Mouse (Mus musculus) hindbrain, embryonic 13.5 days (tissue): ENCODE measurements around the gene Ube2k. TPM values are rescaled to one million over a fixed set of nuclear protein-coding genes. Genes with fewer than 3 reads are reported as not detected.
A peak's percentile ranks its signal among the peaks of the same experiment; 100 is the strongest.

Experiments
- ATAC-seq: fragments of 200-750 bp; cut with Nextera tagmentation; 2 replicates; pipeline ENCODE4 v1.8.0; 2017; ENCODE audit warnings: moderate TSS enrichment; ENCODE audit not compliant: low FRiP score
- H3K27ac ChIP-seq: fragments of 300-500 bp; sonication (generic); 2 replicates; pipeline ENCODE4 v1.5.1; 2015; ENCODE audit warnings: inconsistent platforms, mild to moderate bottlenecking, moderate library complexity
- H3K27me3 ChIP-seq: fragments of 300-500 bp; sonication (generic); 2 replicates; pipeline ENCODE4 v1.6.1; 2015; ENCODE audit warnings: mild to moderate bottlenecking, inconsistent platforms
- H3K36me3 ChIP-seq: fragments of 300-500 bp; sonication (generic); 2 replicates; pipeline ENCODE4 v1.6.1; 2015; ENCODE audit warnings: mild to moderate bottlenecking, inconsistent platforms
- H3K4me1 ChIP-seq: fragments of 300-500 bp; sonication (generic); replicated peaks from 2 replicates; pipeline ENCODE4 v1.6.1; 2015; ENCODE audit warnings: inconsistent platforms
- H3K4me2 ChIP-seq: fragments of 300-500 bp; sonication (generic); 2 replicates; pipeline ENCODE4 v1.6.1; 2015; ENCODE audit warnings: inconsistent platforms, mild to moderate bottlenecking, moderate library complexity
- H3K4me3 ChIP-seq: fragments of 300-500 bp; sonication (generic); 2 replicates; pipeline ENCODE4 v1.5.1; 2015; ENCODE audit warnings: mild to moderate bottlenecking, inconsistent platforms
- H3K9ac ChIP-seq: fragments of 300-500 bp; sonication (generic); 2 replicates; pipeline ENCODE4 v1.6.1; 2015; ENCODE audit warnings: mild to moderate bottlenecking, inconsistent platforms
- H3K9me3 ChIP-seq: fragments of 300-500 bp; sonication (generic); 2 replicates; pipeline ENCODE4 v1.6.1; 2016; ENCODE audit warnings: inconsistent platforms
- WGBS: fragments of 180-500 bp; shearing (Covaris S2); methylation state at CpG from one replicate; pipeline ENCODE4 v1.1.7; 2015; 5-methylcytosine and 5-hydroxymethylcytosine counted together
- polyA plus RNA-seq: library from polyadenylated mRNA; unstranded; fragments of >200 nt; fragmentation: Nextera tagmentation; extraction: Ambion mirVana; gene quantifications from 2 replicates; pipeline ENCODE4 v1.2.1, GENCODE M21; 2015

Gene Ube2k
- polyA plus RNA-seq = 215 and 216 TPM in 2 replicates

GRCm38 (mm10) chr5:65536751-65537419, at the start of gene Ube2k, which contains the start of gene Smim14:
Ube2k (plus strand) TSS chr5:65537233.
Smim14 (minus strand) TSS chr5:65537184.
- WGBS = under 1% methylated on average over 66 of the region's 66 CpGs

DNA sequence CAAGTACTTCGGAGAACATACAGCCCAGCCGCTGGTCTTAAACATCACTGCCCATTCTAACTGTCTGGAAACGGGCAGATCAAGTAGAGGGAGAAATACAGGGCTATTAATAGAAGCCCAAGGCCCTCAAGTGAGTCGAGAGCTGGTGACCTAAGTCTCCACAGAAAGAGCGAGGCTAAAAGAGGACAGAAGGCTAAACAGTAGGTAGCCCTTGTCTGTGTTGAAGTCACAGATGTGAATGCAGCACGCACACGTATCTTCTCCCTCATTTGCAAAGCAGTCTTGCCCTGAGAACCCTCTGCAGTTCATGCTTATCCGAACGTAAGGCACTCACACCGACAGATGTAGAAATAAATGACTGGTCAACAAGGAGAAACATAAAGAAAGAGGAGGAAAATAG, 49.7 kb upstream of the Ube2k start:
- H3K27me3 ChIP-seq = no peaks in the 10 kb centered on the region
- peaks cover 36% of the 10 kb centered on the region for H3K4me1 ChIP-seq
- no peaks in the 10 kb centered on the region; the same call in 1 of the 2 replicates for H3K36me3 ChIP-seq
- ATAC-seq = no peak
- H3K9ac ChIP-seq = no peak overlapping the region
- H3K27ac ChIP-seq = no peak overlapping the region
- no peaks in the 10 kb centered on the region for H3K9me3 ChIP-seq
- no peak overlapping the region for H3K4me2 ChIP-seq
- no peak overlapping the region for H3K4me3 ChIP-seq
- 80% methylated on average over 10 of the region's 10 CpGs for WGBS

More at GRCm38 (mm10) chr5:65536751-65537419, at the start of gene Ube2k, which contains the start of gene Smim14:
- Histone ChIP-seq H3K9me3 (no peaks in the 10 kb centered on the region), H3K4me1 (peaks cover 18% of the 10 kb centered on the region), H3K27me3 (no peaks in the 10 kb centered on the region), H3K4me2 (peak within 1 kb of the TSS; percentile 74), H3K4me3 (peak within 1 kb of the TSS; percentile 89), H3K9ac (peak within 1 kb of the TSS; percentile 96), H3K36me3 (no peaks in the 10 kb centered on the region), H3K27ac (peak within 1 kb of the TSS; percentile 99)
- ATAC-seq = peak; percentile 95

GRCm38 (mm10) chr5:65488725-65489124, 48.3 kb upstream of the Ube2k start:
- Histone ChIP-seq H3K4me3 (no peak overlapping the region), H3K4me1 (peaks cover 41% of the 10 kb centered on the region), H3K9ac (no peak overlapping the region), H3K9me3 (no peaks in the 10 kb centered on the region), H3K36me3 (no peaks in the 10 kb centered on the region; the same call in 1 of the 2 replicates), H3K4me2 (no peak overlapping the region), H3K27ac (no peak overlapping the region), H3K27me3 (no peaks in the 10 kb centered on the region)
- 78% methylated on average over 7 of the region's 7 CpGs for WGBS
- no peak for ATAC-seq

DNA sequence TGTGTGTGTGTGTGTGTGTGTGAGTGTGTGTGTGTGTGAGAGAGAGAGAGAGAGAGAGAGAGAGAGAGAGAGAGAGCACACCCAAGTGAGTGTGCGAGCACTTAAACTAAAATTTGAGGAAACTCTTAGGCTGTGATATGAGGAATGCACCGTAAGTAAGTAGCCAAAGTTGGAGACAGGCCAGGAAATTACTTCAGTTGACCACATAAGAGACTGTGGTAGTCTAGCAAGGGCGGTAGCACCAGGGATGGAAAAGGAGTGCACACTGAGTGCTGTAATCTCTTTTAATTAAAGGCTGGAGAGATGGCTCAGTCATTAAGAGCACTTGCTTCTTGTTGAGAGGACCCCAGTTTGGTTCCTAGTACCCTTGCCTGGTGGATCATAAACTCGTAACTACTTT, 47.2 kb upstream of the Ube2k start:
- 92% methylated on average over 4 of the region's 4 CpGs for WGBS
- no peak for ATAC-seq
- H3K9ac ChIP-seq = no peak overlapping the region
- H3K9me3 ChIP-seq = no peaks in the 10 kb centered on the region
- no peaks in the 10 kb centered on the region for H3K27me3 ChIP-seq
- H3K4me1 ChIP-seq = peaks cover 44% of the 10 kb centered on the region
- H3K36me3 ChIP-seq = no peaks in the 10 kb centered on the region; the same call in 1 of the 2 replicates
- no peak overlapping the region for H3K4me3 ChIP-seq
- no peak overlapping the region for H3K4me2 ChIP-seq
- no peak overlapping the region for H3K27ac ChIP-seq

GRCm38 (mm10) chr5:65491767-65492715, 45.0 kb upstream of the Ube2k start:
- peak; percentile 92 for ATAC-seq
- WGBS = under 1% methylated on average over 57 of the region's 57 CpGs

DNA sequence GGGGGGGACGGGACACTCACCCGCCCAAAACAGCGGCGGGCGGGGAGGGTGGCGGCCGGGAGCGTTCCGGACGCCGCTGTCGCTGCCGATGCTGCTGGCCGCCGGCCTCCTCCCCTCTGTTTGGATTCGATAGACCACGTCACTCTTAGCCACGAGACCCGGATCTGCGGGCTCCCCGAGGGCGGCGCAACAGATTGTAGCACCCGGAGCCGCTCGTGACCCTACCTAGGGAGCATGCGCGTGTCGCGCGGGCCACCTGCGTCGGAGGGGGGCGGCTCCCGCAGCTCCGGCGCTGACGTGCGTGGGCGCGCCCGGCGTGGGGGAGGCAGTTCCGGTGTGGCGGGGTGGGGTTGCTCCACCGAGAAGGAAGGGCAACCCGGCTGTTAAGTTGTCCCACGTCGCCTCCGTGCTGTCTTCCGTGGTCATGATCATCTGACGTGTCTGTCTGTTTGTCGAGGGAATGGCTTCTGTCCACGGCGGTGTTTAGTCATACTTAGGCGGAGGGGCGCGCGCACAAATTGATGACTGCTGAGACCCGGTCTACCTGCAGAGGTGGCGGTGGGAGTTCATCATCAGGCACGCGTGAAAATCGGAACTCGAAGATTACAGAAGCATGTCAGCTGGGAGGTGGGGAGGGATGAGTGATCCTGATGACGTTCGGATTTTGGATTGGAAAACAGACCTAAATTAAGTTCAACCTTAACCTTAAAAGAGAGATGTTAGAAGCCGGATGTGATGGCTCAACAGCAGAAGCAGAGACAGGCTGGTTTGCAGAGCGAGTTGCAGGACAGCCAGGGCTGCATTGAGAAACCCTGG, 44.1 kb upstream of the Ube2k start, which contains the start of gene Gm43552:
Gene Gm43552, minus strand, starts transcription at position 118 of the 816 bp plus-strand sequence.
- no peaks in the 10 kb centered on the region; the same call in 1 of the 2 replicates for H3K36me3 ChIP-seq
- peak; percentile 97 for ATAC-seq
- peaks cover 36% of the 10 kb centered on the region for H3K4me1 ChIP-seq
- H3K27ac ChIP-seq = peak within 1 kb of the TSS; percentile 97
- WGBS = 0% methylated on average over 62 of the region's 69 CpGs
- H3K4me2 ChIP-seq = peak within 1 kb of the TSS; percentile 75
- no peaks in the 10 kb centered on the region for H3K27me3 ChIP-seq
- H3K9me3 ChIP-seq = no peaks in the 10 kb centered on the region
- H3K9ac ChIP-seq = peak within 1 kb of the TSS; percentile 96
- H3K4me3 ChIP-seq = peak within 1 kb of the TSS; percentile 90

More at GRCm38 (mm10) chr5:65491767-65492715, 45.0 kb upstream of the Ube2k start:
- Histone ChIP-seq H3K9me3 (no peaks in the 10 kb centered on the region), H3K36me3 (no peaks in the 10 kb centered on the region; the same call in 1 of the 2 replicates), H3K4me2 (peak overlapping the region; percentile 75), H3K9ac (peak overlapping the region; percentile 96), H3K4me1 (peaks cover 42% of the 10 kb centered on the region), H3K4me3 (peak overlapping the region; percentile 90), H3K27ac (peak overlapping the region; percentile 97), H3K27me3 (no peaks in the 10 kb centered on the region)

GRCm38 (mm10) chr5:65500231-65500630, 36.8 kb upstream of the Ube2k start:
- no peak for ATAC-seq
- Histone ChIP-seq H3K4me1 (no peaks in the 10 kb centered on the region), H3K27ac (no peak overlapping the region), H3K4me2 (no peak overlapping the region), H3K36me3 (no peaks in the 10 kb centered on the region), H3K9me3 (no peaks in the 10 kb centered on the region), H3K27me3 (no peaks in the 10 kb centered on the region), H3K9ac (no peak overlapping the region), H3K4me3 (no peak overlapping the region)
- WGBS = 84% methylated on average over 7 of the region's 7 CpGs

DNA sequence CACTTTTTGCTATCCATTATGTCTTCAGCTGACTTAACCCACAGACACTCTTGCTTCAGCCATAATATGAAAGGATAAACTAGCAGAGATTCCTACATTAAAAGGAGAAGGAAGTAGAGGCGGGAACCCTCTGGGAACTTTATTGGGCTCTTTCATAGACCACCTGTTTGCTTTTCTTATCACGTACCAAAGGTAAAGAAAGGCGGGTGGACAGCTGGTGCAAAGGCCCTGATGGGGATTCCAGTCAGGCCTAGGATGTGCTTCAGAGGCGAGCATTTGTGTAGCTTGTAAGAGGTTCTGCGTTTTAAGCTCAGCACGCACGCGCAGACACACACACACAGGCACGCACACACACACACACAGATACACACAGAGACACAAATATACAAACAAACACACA, 35.6 kb upstream of the Ube2k start:
- Histone ChIP-seq H3K27me3 (no peaks in the 10 kb centered on the region), H3K4me1 (no peaks in the 10 kb centered on the region), H3K9me3 (no peaks in the 10 kb centered on the region), H3K27ac (no peak overlapping the region), H3K4me2 (no peak overlapping the region), H3K4me3 (no peak overlapping the region), H3K9ac (no peak overlapping the region), H3K36me3 (no peaks in the 10 kb centered on the region)
- WGBS = 92% methylated on average over 9 of the region's 9 CpGs
- no peak for ATAC-seq

DNA sequence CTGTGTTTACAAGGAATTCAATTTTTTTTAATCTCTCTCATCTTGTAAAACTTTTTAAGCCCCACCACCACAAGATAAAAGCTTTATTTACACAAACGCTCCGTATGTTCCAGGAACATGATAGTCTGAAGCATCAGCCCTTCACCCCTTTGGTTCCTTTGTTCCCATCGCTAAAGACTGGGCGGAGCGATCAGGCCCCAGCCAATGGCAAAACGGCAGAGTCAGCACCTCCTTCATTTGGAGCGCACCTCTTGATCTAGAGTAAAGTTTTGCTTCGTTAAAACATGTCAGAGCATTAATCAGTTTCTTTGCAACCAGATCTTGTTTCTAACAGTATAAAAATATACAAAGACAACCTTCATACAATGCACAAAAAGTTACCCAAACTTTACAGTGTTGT, 31.2 kb upstream of the Ube2k start:
- H3K27ac ChIP-seq = no peak overlapping the region
- no peak overlapping the region for H3K4me3 ChIP-seq
- 9% methylated on average over 8 of the region's 8 CpGs for WGBS
- H3K9ac ChIP-seq = no peak overlapping the region
- no peaks in the 10 kb centered on the region for H3K36me3 ChIP-seq
- ATAC-seq = no peak
- H3K9me3 ChIP-seq = no peaks in the 10 kb centered on the region
- no peaks in the 10 kb centered on the region for H3K4me1 ChIP-seq
- peak overlapping the region; percentile 36; the same call in 1 of the 2 replicates for H3K4me2 ChIP-seq
- H3K27me3 ChIP-seq = no peaks in the 10 kb centered on the region

DNA sequence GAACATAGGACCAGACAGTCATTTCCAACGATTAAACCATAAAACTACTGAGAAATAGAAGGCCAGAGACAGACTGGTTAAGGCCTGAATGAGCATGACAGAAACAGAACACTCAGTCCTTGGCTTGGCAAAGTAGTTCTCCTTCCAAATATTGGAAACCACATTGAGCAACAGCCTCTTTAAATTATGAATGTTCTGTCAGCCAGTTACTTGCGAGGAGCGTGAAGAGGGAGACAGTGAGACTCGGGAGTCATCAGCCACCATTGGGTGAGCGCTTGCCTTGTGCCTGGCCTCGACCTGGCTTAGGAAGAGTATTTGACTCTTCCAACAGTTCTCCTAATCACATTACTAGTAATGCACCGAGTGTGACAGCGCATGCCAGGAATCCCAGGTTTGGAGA, 28.6 kb upstream of the Ube2k start:
- H3K9ac ChIP-seq = no peak overlapping the region
- H3K36me3 ChIP-seq = no peaks in the 10 kb centered on the region
- no peaks in the 10 kb centered on the region for H3K27me3 ChIP-seq
- no peak overlapping the region for H3K4me2 ChIP-seq
- no peak overlapping the region for H3K27ac ChIP-seq
- no peaks in the 10 kb centered on the region for H3K4me1 ChIP-seq
- H3K4me3 ChIP-seq = no peak overlapping the region
- 85% methylated on average over 8 of the region's 8 CpGs for whole genome bisulfite sequencing
- no peak for ATAC-seq
- H3K9me3 ChIP-seq = no peaks in the 10 kb centered on the region

GRCm38 (mm10) chr5:65513506-65513905, 23.5 kb upstream of the Ube2k start:
- ATAC-seq = no peak
- no peaks in the 10 kb centered on the region for H3K27me3 ChIP-seq
- H3K27ac ChIP-seq = no peak overlapping the region
- H3K36me3 ChIP-seq = no peaks in the 10 kb centered on the region
- 92% methylated on average over 3 of the region's 3 CpGs for WGBS
- H3K4me1 ChIP-seq = no peaks in the 10 kb centered on the region
- H3K9me3 ChIP-seq = no peaks in the 10 kb centered on the region
- H3K4me3 ChIP-seq = no peak overlapping the region
- H3K4me2 ChIP-seq = no peak overlapping the region
- no peak overlapping the region for H3K9ac ChIP-seq
